Mouse (Mus musculus): ENCODE data around the gene Svop.

The Svop gene

DNA sequence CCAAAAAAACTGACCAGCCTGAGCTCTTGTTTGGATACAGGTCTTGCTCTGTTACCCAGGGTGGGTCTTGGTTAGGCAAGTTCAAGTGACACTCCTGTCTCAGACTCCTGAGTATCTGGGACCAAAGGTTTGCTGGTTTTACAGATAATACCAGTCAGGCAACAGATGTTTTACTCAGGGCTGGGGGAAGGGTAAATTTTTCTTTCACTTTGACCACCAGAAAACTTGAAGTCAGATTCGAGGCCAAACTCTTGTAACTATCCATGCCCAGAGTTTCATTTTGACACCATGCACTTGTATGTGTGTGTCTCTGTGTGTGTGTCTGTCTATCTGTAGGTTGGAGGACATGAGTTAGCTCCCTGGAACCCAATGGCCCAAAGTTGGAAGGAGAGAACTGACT lies 110.9 kb downstream of the Svop start:
- in situ Hi-C loops (cut with MboI; ENCODE audit: unreplicated experiment in 2 of 2), result no loop called here

DNA sequence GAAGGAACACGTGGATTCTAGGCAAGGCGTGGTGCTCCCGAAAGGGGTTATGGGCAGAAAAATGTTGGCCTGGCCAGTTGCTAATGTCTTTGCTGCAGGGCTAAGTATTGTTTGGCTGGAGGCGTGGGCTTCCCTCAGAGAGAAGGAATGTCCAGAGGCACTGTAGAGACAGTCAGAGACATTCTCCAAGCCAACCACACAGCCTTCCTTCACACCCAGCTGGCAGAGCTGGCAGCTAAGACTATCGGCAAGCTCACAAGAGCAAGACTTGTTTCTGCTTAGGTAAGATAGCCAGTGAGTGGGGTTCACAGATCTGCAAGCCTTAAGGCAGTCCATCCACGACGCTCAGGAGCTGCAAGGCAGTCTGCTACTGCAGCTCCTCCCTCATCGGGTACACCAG lies 114.1 kb downstream of the Svop start:
- in situ Hi-C loops (cut with MboI; ENCODE audit: unreplicated experiment in 2 of 2), result no loop called here

Data from v-Abl transformed pro-B cells (cell line).